Mouse (Mus musculus): ENCODE data around the gene Sel1l3. TPM values are rescaled to one million over a fixed set of nuclear protein-coding genes. Genes with fewer than 3 reads are reported as not detected.

Sel1l3 gene
- 10 to 100 TPM; 64.7 to 76.9 TPM for total RNA-seq (2021)
- long read RNA-seq, experiment 1, full-length matches to known transcripts = 17 of 33 reads
- long read RNA-seq, experiment 1, partial matches to known transcripts = 7 of 33 reads
- long read RNA-seq, experiment 1, other reads (novel, unspliced or antisense) = 9 of 33 reads
- long read RNA-seq, experiment 2, full-length matches to known transcripts = 17 of 40 reads
- long read RNA-seq, experiment 2, partial matches to known transcripts = 17 of 40 reads
- long read RNA-seq, experiment 2, other reads (novel, unspliced or antisense) = 6 of 40 reads

DNA sequence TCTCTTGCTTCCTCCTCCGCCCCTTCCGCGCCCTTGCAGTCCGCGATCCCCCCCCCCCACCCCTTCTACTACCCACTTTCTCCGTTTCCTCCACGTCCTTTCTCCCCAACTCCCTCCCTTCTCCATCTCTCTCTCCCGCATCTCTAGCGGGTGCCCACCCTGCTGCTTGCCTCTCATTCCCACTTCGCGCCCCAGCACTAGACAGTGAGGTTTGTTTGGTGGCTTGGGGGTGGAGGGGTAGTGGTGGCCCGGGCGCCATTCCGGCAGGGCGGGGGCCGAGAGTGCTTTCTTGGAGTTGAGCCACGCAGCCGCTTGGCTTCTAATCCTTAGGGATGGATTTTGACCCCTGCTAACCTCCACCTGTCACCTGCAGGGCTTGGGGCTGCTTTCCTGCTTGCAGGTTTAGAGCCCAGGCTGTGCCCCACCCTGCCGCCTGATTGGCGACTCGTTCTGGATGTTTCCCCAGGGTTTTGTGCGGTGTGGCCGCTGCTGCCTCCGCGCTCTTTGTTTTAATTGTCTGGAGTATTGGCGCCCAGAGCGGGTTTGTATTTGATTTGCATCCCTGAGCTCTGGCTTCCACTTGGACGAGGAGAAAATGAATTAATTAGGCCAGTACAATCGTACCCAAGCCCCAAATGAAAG, at the start of gene Sel1l3:
Gene Sel1l3, minus strand, starts transcription at position 217 of the 642 bp plus-strand sequence.
- intact Hi-C loops (cut with DNase I) = loop anchor here (2.0 kb wide), 1 partner anchor 47 kb away; no protein-coding TSS in a partner anchor
- DNase-seq = no peak

DNA sequence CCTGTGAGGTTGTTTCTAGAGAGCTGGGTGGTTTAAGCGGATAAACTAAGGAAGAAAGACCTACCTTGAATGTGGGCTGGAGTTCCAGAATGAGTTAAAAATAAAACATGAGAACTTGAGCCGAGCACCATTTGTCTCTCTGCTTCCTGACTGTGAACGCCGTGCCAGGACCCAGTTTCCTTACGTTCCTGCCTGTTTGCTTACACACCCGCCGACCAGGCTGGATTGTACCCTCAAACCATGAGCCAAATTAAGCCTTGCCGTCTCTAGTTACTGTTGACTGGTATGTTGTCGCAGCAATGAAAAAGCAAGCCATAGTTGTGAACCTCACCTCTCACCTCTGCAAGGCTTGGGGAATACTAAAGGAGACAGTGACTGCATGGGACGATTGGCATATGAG, 48.3 kb upstream of the Sel1l3 start:
- intact Hi-C loops (cut with DNase I) = loop anchor here (2.0 to 10.0 kb wide), 2 partner anchors 47 to 107 kb away; no protein-coding TSS in a partner anchor
- DNase-seq = no peak

DNA sequence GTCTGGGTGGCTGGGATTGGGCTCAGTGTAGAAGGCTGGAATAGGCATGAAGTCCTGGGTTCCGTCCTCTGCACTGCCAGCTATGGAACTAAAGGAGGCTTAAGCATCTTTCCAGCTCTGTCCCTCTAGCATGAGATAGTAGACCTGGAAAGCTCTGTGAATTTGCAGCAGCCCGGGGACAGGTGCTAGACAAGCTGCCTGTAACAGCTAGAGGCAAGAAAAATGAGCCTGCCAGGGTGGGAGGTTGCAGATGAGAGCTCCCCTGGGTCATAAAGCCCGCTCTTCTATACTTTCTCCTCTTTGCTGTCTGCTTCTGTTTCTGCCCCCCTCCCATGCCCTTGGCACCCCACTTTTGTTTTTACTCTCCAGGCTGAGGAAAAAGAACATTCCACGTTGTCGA, 46.2 kb upstream of the Sel1l3 start:
- no peak for DNase-seq
- intact Hi-C loops (cut with DNase I) = loop anchor here (2.0 to 10.0 kb wide), 2 partner anchors 45 to 105 kb away; no protein-coding TSS in a partner anchor

DNA sequence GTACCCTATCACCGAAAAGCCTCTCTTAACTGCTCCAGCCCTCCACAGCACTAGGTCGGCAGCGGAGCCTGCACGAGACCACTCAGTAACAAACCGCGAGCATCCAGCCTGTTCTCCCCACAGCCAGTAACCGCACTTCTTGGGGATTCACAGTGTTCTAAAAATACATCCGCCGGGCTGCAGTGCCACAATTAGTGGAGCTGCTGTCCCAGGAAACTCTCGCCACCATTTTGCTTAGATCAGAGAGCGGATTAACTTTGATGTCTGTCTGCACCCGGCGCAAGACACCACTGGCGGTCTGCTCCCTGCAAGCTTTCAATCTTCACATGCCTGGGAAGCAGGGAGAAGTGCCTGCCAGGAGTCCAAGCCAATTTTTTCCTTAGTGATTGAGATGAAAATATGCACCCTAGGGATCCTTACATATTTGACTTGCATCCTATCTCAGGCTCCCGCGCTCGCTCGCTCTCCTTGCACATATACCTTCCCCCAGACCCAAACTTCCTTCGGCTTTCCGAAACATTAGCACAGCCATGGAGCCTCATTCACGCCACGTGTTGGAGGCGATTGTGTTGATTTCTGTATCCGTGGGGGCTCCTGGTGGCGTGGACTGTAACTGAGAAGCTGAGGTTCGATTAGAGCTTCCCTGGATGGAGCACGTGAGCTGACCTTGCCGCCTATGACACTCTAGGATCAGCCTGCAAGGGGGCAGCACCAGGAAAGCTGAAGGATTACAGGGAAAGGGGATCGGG, 44.5 kb upstream of the Sel1l3 start:
- intact Hi-C loops (cut with DNase I) = no loop called here
- DNase-seq = no peak

DNA sequence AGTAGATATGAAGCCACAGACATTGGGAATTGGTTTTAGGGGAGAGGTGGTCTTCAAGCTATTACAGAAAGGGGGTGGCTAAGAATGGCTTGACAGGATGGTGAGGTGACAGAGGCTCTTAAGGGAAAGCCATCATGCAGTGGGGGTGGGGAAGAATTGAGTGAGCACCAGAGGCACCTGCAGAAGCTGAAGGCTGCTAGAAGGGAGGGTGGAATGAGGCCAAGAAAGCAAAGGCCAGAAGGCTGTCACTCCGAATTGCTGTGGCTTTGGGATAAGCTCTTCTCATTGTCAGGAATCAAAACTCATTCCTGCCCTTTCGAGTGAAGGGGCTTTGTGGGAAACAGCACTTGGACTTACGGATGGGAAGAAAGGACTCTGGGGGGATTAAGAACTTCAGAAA, 41.1 kb upstream of the Sel1l3 start:
- DNase-seq = no peak
- intact Hi-C loops (cut with DNase I) = loop anchor here (5.0 kb wide), 1 partner anchor 38 kb away; no protein-coding TSS in a partner anchor

DNA sequence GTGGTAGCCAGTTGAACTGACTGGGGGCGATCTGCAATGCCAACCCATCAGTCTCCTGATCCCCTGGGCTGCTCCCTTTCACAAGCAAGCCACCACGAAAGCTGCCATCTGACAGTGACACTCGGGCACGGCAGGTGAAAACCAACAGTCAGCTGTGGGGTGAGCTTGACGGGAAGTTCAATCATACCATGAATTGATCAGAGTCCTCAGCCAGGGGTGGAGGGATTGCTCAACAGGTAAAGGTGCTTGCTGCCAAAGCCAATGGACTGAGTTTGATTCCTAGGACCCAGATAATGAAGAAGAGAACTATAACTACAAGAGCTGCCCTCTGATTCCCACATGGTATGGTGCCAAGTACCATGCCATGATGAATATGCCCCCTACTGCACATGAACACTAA, 40.4 kb upstream of the Sel1l3 start:
- DNase-seq = no peak
- intact Hi-C loops (cut with DNase I) = loop anchor here (5.0 kb wide), 1 partner anchor 37 kb away; no protein-coding TSS in a partner anchor

DNA sequence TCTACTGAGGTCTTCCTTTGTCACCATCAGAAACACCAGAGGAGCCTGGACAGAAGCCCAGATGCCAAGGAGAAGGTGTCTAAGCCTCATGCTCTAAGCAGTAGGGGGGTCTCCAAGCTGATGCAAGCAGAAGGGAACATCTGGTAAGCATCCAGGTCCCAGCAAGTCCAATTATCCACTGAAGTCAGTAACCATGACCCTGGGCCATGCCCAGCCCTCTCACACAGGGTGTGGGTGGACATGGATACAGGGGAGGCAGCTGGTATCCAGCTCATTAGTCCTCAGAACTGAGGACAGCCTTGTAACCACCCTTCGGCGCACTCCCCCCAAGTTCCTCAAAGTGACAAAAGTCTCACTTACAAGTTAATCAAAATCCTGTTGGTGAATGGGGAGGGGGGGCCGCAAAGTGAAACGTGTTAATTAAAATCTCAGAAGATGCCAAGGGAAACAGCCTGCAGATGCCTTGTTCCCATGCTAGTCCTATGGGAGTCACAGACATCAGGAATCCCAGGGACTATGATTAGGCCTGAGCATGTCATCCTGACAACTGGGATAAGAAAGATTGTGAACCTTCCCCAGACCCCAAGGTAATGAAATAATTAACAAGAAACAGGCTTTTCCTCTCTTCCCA, 35.8 kb upstream of the Sel1l3 start:
- intact Hi-C loops (cut with DNase I) = loop anchor here (5.0 kb wide), 1 partner anchor 32 kb away; no protein-coding TSS in a partner anchor
- peak in 1 of 2 experiments; percentile 6 for DNase-seq

DNA sequence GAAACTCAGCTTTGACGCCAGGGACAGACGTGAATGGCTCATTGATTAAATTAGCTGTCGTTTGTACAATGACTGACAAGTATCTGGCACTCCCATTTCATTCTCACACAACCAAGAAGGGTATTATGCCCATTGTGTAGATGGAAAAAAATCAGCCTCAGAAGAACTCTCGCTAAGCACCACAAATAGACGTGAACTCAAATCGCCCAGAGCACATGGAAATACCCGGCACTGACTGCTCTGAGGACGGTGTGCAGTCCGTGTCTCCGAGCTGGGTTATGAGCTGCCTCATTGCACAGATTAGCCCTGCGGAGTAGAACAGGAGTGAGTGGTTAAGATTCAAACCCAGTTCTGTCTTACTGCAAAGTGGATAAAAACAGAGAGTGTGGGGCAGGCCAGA, 34.8 kb upstream of the Sel1l3 start:
- no peak for DNase-seq
- intact Hi-C loops (cut with DNase I) = no loop called here

DNA sequence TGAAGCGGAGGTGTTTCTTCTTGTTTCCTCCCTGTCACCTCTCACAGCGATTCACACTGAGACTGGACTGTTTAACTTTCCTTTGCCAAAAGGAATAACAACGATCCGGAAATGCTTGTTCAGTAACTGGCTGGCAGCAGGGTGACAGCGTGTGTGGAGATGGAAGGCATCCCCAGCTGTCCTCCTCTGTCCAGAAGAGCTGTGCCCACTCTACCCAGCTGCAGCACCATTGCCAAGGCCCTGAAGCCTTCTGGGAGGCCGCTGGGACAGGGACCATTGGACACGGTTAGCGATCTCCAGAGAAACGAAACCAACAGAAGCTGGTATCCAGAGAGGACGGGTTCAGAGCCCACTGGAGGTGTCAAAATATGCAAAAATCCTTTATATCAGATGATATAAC, 30.2 kb upstream of the Sel1l3 start:
- no peak for DNase-seq
- intact Hi-C loops (cut with DNase I) = no loop called here

DNA sequence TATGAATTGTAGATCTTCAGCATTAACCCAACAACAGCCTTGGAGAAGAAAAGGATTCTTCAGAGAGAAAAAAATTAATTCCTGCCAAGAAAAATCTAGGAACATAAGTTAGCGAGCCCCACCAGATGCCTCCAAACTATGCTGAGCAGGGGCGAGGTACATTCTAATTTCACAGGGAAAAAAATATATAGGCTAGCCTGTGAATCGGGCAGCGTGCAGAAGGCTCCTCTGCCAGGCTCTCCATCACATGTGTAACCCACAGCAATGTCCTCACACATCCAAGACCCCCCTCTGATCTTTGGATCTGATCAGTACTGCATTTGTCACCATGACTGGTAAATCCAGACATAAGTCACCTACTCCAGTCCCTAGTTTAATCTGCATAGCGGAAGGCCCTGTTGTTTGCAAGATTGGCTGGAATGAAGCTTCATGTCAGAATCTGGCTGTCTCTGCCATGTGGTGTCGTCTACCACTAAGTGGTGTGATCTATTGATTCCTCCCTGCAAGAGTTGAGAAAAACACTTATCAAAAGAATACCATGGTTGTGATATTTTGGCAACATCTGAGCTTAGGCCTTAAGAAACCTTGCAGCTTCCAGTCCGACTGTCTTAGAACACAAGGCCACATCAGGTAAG, 29.3 kb upstream of the Sel1l3 start:
- DNase-seq = no peak
- intact Hi-C loops (cut with DNase I) = no loop called here

DNA sequence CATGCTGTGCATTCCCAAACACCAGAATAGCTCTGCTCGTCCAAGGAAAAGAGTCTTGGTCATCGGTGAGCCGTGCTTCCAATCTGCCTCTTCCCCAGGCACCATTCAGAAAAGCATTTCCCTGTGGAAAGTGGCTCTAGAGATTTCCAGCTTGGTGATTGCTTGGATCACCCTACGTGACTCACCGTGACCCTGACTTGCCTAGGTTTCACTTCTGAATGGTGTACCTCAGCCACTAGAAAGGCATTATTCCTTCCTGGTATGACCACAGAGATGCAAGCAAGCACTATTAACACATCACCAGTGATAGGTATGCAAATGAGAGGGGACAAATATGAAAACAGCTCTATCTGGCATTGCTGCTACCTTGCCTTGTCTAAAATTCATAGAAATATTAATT, 28.2 kb upstream of the Sel1l3 start:
- intact Hi-C loops (cut with DNase I) = no loop called here
- no peak for DNase-seq

DNA sequence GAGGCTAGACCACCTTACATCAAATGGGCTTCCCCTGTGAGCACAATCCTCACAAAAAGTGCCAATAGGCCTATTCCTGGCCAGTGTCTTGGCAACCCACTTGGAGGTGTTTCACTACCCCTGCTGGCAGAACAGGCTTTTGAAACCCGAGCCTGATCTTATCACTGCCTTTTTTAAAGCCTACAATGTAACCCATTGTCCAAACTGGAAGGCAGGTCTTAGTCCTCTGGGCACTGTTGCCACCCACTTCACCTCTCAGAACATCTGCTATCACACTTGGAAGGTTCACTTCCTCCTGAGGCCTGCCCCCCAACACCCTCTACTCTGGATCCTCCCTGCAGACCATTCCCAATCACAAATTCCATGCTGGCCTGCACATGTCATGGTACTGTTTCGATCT, 27.4 kb upstream of the Sel1l3 start:
- peak in 1 of 2 experiments; percentile 6 for DNase-seq
- intact Hi-C loops (cut with DNase I) = no loop called here

DNA sequence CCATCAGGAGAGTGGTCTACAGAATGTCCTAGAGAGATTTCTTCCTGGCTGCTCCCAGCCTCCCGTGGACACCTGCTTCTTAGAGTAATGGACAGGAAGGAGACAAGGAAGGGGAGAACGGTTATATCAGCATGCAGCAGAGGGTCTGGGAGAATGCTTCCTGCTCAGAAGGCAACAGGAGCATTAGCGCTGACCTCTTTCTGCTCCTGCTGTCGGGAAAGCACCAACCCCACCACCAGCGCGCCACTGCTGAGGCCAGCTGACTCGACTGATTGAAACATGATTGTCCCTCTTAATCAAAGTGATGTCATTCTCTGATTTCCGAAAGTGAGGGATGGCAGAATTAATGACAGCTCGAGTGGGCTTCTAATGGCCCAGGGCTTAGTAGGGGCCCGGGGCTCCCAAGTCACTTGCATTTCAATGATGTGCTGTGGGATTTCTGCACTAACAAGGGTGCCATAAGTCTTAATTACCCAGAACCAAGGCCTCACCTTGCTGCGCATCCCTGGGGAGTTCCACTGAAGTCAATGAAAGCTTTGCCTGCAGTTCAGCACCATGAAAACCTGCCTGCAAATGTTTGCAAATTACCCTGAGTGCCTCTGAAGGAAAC, 26.2 kb upstream of the Sel1l3 start:
- no peak for DNase-seq
- intact Hi-C loops (cut with DNase I) = no loop called here

DNA sequence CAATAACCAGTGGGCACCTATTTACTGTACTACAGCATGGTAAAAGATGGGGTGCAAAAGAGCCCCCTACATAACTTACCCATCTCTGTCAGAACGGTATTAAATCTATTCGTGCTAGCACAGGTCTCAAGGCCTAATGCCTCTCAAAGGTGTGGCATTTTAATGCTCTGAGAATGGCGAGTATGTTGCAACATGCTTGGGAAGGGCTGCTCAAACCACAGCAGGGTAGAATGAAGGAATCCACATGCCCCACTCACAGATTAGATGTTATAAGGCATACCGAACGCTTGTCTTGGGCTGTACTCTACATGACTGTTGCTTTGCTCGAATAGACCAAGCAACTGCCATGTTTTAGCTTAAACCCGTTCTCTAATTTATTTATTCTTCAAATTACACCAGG, 25.5 kb upstream of the Sel1l3 start:
- DNase-seq = no peak
- intact Hi-C loops (cut with DNase I) = no loop called here

DNA sequence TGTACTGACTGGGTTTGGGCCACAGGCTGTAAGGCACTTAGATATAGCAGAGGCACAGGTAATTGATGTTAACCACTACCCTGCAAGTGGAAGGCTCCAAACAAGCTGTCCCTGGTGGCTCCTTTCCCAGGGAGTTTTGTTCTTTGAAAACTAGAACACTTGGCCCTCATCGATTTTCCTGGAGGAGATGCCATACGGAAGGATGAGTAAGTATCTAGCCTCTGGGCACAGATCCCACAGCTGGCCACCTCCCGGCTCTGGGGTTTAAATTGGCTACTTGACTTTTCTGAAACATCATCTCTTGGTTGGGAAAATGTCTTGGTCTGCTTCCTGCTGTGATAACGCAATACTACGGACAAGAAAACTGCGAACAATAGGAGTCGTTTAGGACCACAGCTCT, 25.0 kb upstream of the Sel1l3 start:
- intact Hi-C loops (cut with DNase I) = no loop called here
- peak; percentile 39 to 44 for DNase-seq

DNA sequence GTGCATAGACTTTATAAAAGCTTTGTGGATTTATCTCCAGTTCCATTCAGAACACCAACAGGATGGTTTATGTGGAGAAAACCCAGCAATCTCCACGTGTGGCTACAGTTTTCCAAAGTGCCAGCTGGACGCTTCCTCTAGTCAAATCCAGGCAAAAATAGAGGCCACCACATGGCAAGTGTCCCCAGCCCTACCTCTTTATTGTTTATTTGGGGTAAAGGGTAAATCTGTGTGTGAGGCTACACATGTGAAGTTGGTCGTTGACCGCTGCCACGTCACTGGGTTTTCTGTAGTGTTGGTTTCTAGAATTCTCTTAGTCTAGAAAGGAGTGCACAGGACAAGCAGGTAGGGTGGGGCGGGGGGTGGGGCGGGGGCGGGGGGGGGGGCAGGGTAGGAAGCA, 23.0 kb upstream of the Sel1l3 start:
- intact Hi-C loops (cut with DNase I) = no loop called here
- no peak for DNase-seq

DNA sequence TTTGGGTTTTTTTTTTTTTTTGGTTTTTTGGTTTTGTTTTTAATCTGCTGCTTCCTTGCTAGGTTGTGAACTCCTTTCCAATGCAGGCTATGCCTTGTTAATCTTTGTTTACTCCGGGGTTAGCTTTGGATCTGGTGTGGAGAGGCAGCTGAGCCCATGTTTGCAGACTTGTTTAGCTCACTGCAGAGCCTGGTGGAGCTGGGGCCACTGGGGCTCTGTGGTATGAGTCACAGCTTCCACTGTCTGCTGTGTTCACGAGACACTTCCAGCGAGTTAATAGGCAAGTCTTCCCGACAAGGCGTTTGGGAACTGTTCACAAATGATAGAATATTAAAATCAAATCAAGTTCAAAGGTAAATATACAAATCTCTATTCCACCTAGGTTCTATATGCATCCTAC, 22.4 kb upstream of the Sel1l3 start:
- no peak for DNase-seq
- intact Hi-C loops (cut with DNase I) = no loop called here

DNA sequence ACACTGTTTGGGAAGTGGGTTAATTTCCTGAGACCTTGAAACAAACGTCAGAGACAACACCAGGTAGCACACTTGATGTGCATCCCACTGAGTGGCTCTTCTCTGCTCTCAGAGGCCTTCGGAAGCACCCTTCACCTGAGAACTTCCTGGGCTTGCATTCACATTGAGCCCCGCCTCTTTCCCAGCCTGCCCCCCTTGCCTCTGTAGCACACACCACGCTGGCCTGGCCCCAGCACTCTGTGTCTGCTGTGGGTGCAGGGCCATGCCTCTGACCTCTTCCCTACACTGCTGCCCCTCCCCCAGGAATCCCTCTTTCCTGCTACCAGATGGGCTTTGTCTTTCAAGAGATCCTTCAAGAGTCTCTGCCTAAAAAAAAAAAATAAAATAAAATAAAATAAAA, 21.8 kb upstream of the Sel1l3 start:
- intact Hi-C loops (cut with DNase I) = no loop called here
- no peak for DNase-seq

DNA sequence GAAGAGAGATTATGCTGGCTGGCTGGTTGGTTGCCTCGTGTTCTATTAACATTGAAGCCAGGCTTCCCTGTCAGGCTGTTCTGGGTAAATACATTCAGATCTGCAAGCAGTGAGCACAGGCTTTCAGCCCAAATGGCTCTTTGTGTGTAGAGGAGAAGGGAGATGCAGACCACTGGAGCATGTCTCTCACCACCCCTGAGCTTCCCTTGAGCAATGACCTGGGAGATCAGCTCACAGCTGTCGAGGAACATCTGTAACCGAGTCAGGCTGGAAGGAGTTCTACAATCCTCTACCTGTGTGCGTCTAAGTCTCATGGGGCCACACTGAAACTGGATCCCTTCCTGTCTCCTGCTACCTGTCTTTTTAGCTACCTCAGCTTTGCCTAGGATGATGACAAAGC, 16.8 kb upstream of the Sel1l3 start:
- DNase-seq = no peak
- intact Hi-C loops (cut with DNase I) = no loop called here

DNA sequence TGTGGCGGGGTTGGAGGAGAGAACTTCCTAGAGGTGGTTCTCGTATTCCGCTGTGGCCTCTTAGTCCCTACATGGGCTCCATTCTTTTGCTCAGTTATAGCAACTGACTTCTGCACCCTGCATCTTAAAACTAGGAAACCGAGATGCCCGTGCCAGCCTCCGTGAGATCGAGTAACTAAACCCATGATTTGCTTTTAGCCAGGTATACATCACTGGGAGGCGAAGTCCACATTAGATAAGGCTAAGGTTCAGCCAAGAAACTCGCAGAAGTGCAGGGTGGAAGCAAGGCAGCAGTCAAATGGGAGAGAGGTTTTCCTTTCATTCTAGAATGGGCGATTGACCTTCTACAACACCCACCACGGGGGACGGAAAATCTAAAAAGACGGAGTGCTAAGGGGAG, 11.7 kb upstream of the Sel1l3 start:
- DNase-seq = no peak

More for the DNA sequence above, 11.7 kb upstream of the Sel1l3 start:
- intact Hi-C loops (cut with DNase I) = no loop called here
